Mouse (Mus musculus) ES-Bruce4 (cell line): ENCODE measurements around the gene Vil1.

Source experiments
- CTCF ChIP-seq: IDR thresholded peaks from one replicate; pipeline ENCODE4 v1.8.1; 2011; ENCODE audit warnings: low read depth, low read length
- EP300 ChIP-seq: IDR thresholded peaks from 2 replicates; pipeline ENCODE4 v1.6.1; 2011; ENCODE audit warnings: low read depth, low read length; ENCODE audit not compliant: insufficient read depth
- POLR2A ChIP-seq: IDR thresholded peaks from one replicate; pipeline ENCODE4 v1.8.1; 2011; ENCODE audit warnings: low read length; ENCODE audit not compliant: insufficient read depth

DNA sequence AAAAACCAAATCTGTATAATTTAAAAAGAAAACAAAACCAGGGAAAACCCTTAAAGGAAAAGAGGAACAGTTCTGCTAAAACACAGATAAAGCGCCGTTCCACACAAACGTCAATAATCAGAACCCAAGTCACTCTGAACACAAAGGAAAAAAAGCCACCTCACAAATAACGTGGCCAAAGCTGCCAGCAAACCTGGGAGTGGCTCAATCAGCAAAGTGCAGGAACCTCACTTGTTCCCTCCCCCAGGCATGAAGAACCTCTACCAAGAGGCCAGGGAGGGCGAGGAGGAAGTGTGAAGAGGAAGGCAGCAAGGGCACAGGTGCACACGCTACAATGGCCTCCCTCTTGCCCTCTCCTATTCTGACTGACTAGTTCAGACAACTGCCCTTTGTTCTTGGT is 26.4 kb downstream of the Vil1 start:
- no peak for TF ChIP-seq CTCF
- TF ChIP-seq POLR2A = no peak
- TF ChIP-seq EP300 = no peak
